Mouse (Mus musculus): ENCODE data around the gene Ptprt.

DNA sequence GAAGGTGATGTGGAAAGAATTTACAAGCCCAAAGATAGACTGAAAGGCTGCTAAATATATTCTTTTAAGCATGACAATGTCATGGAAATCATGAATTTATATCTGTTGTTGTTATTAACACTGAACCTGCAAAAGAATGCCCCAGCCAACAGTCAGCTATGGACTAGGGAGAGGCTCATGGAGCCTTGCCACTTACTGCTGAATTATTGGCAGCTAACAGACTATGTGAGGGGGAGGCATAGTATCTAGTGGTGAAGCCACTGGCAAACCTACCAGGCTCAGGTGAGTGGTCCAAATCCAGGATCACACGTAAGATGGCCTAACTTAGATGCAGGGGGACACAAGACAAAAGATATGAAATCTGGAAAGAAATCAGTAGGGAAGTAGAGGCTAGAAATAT lies 847.6 kb downstream of the Ptprt start:
- TF ChIP-seq POLR2A (IDR thresholded peaks at IDR 0.05; ENCODE audit: low read depth, low read length): no peak
- no peak for TF ChIP-seq CTCF (IDR thresholded peaks at IDR 0.05; ENCODE audit: extremely low read depth, insufficient read length, insufficient replicate concordance, low read depth, low read length)
